Mouse (Mus musculus): ENCODE results near the gene Gclm.

GRCm38 (mm10) chr3:122243416-122244167, 1.8 kb upstream of the Gclm start:
- TF ChIP-seq CTCF (IDR thresholded peaks at IDR 0.05; ENCODE audit: control insufficient read depth, insufficient read depth, low read length): no peak
- no peak for TF ChIP-seq POLR2A (IDR thresholded peaks at IDR 0.05; ENCODE audit: borderline replicate concordance, control insufficient read depth, low read depth, low read length)

Data from bone marrow, adult 2 months (tissue).